Mouse (Mus musculus) heart, embryonic 13.5 days (tissue): Measurements from ENCODE around the gene Gm21788. TPM values are rescaled to one million over a fixed set of nuclear protein-coding genes. Genes with fewer than 3 reads are reported as not detected.
"Not testable (repeated sequence)": the region's sequence is repeated elsewhere in the genome, so short reads cannot be mapped to it uniquely, and the experiment has no call there.

Source experiments
- ATAC-seq: fragments of 200-750 bp; cut with Nextera tagmentation; 2 replicates; pipeline ENCODE4 v1.8.0; 2017; ENCODE audit warnings: moderate TSS enrichment; ENCODE audit not compliant: insufficient number of reproducible peaks, low FRiP score, low TSS enrichment; ENCODE audit errors: extremely low read depth
- H3K27ac ChIP-seq: fragments of 300-500 bp; sonication (generic); replicated peaks from 2 replicates; pipeline ENCODE4 v1.5.1; 2015; ENCODE audit warnings: moderate library complexity, mild to moderate bottlenecking, inconsistent platforms
- H3K27me3 ChIP-seq: fragments of 300-500 bp; sonication (generic); replicated peaks from 2 replicates; pipeline ENCODE4 v1.6.1; 2015; ENCODE audit warnings: mild to moderate bottlenecking, inconsistent platforms
- H3K36me3 ChIP-seq: fragments of 300-500 bp; sonication (generic); 2 replicates; pipeline ENCODE4 v1.6.1; 2015; ENCODE audit warnings: mild to moderate bottlenecking, inconsistent platforms
- H3K4me1 ChIP-seq: fragments of 300-500 bp; sonication (generic); 2 replicates; pipeline ENCODE4 v1.6.1; 2015; ENCODE audit warnings: inconsistent platforms
- H3K4me2 ChIP-seq: fragments of 300-500 bp; sonication (generic); 2 replicates; pipeline ENCODE4 v1.6.1; 2015; ENCODE audit warnings: inconsistent platforms, mild to moderate bottlenecking, moderate library complexity
- H3K4me3 ChIP-seq: fragments of 300-500 bp; sonication (generic); 2 replicates; pipeline ENCODE4 v1.5.1; 2015; ENCODE audit warnings: moderate library complexity, mild to moderate bottlenecking, inconsistent platforms
- H3K9ac ChIP-seq: fragments of 300-500 bp; sonication (generic); 2 replicates; pipeline ENCODE4 v1.6.1; 2015; ENCODE audit warnings: inconsistent platforms, mild to moderate bottlenecking, moderate library complexity
- H3K9me3 ChIP-seq: fragments of 300-500 bp; sonication (generic); 2 replicates; pipeline ENCODE4 v1.6.1; 2016; ENCODE audit warnings: inconsistent platforms
- WGBS: fragments of 180-500 bp; shearing (Covaris S2); methylation state at CpG from one replicate; pipeline ENCODE4 v1.1.7; 2015; ENCODE audit warnings: mixed read lengths; 5-methylcytosine and 5-hydroxymethylcytosine counted together
- polyA plus RNA-seq: library from polyadenylated mRNA; unstranded; fragments of >200 nt; fragmentation: Nextera tagmentation; extraction: Ambion mirVana; gene quantifications from 2 replicates; pipeline ENCODE4 v1.2.1, GENCODE M21; 2015

Gm21788 gene
- not detected in 2 replicates for polyA plus RNA-seq

DNA sequence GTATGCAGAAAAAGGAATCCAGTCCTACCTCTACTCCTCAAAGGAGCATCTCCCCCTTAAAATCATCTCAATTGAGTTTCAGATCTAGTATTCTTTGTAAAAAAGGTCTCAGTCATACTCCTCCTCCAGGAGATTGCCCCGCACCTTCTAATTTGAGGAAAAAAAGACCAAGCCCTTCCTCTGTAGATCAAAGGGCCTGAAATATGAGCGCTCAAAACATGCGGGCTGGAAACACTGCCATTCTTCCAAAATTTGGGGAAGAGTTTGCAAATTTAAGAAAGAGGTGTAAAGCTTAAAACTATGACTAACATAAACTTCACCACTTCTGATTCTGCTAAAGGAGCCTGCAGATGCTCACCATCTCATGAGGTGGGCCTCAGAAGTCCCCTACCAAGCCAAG lies at the start of gene Gm21788:
Gm21788 (plus strand) TSS at position 301 of the 400 bp plus-strand sequence.
- no CpG with 5 or more reads among the region's 3 CpGs for WGBS
- not testable (repeated sequence) for H3K4me1 ChIP-seq, H3K4me2 ChIP-seq, H3K27me3 ChIP-seq, H3K36me3 ChIP-seq, H3K27ac ChIP-seq, H3K9ac ChIP-seq, H3K4me3 ChIP-seq, ATAC-seq, H3K9me3 ChIP-seq

Other genes with a start within 250 kb of the Gm21788 start
- not detected in 2 replicates for gene Gm21244, start 235.7 kb upstream of the Gm21788 start, polyA plus RNA-seq
- gene Gm28998, start 151.2 kb upstream of the Gm21788 start, polyA plus RNA-seq: not detected in 2 replicates
- gene Gm20826, start 233.5 kb downstream of the Gm21788 start, polyA plus RNA-seq: not detected in 2 replicates